Mouse (Mus musculus) monocyte, adult 5-6 weeks (primary cell): ENCODE results near the gene Adm. TPM values are rescaled to one million over a fixed set of nuclear protein-coding genes. Genes with fewer than 3 reads are reported as not detected.
"Not testable (repeated sequence)": the region's sequence is repeated elsewhere in the genome, so short reads cannot be mapped to it uniquely, and the experiment has no call there.

Experiments
- ATAC-seq: fragments of 153-309, 156-312 bp; replicated peaks from 2 replicates; pipeline ENCODE4 v1.8.0; 2017; ENCODE audit warnings: mild to moderate bottlenecking; ENCODE audit not compliant: low TSS enrichment, insufficient number of reproducible peaks, severe bottlenecking, poor library complexity, low FRiP score
- total RNA-seq: library from RNA; stranded (forward); fragments of 200-1000, 200-491, 200-594 nt; gene quantifications from 3 replicates; pipeline ENCODE4 v1.2.3, GENCODE M21; 2017

Adm gene
- total RNA-seq, 1 experiment from 2014 or later: not detected

GRCm38 (mm10) chr7:110626186-110627098 is 1.0 kb upstream of the Adm start:
- ATAC-seq: no peak

GRCm38 (mm10) chr7:110627099-110627482 is 370 bp upstream of the Adm start:
- ATAC-seq: no peak

GRCm38 (mm10) chr7:110628273-110628600 is 776 bp downstream of the Adm start:
- no peak for ATAC-seq

GRCm38 (mm10) chr7:110628611-110629354 is 1.3 kb downstream of the Adm start:
- ATAC-seq: no peak

- ATAC-seq: peak; percentile 68
Measured at GRCm38 (mm10) chr7:110629892-110630666, 2.6 kb downstream of the Adm start.

GRCm38 (mm10) chr7:110631136-110631888 is 3.9 kb downstream of the Adm start:
- no peak for ATAC-seq

GRCm38 (mm10) chr7:110635929-110636328 is 8.5 kb downstream of the Adm start:
- no peak for ATAC-seq

GRCm38 (mm10) chr7:110636559-110636958 is 9.1 kb downstream of the Adm start:
- ATAC-seq: no peak

- no peak for ATAC-seq
Measured at GRCm38 (mm10) chr7:110638305-110639110, 11.0 kb downstream of the Adm start.

- ATAC-seq: no peak
Measured at GRCm38 (mm10) chr7:110639291-110639915, 11.9 kb downstream of the Adm start.

- ATAC-seq: not testable (repeated sequence)
Measured at GRCm38 (mm10) chr7:110639958-110640357, 12.5 kb downstream of the Adm start.

- no peak for ATAC-seq
Measured at GRCm38 (mm10) chr7:110645311-110645710, 17.9 kb downstream of the Adm start.

- ATAC-seq: no peak
Measured at GRCm38 (mm10) chr7:110645859-110646258, 18.4 kb downstream of the Adm start.

GRCm38 (mm10) chr7:110646611-110647407 is 19.3 kb downstream of the Adm start:
- ATAC-seq: no peak

GRCm38 (mm10) chr7:110647559-110648454 is 20.3 kb downstream of the Adm start:
- no peak for ATAC-seq
